Mouse (Mus musculus) gastrocnemius, postnatal 25 days (tissue): ENCODE results near the gene Gm29866. TPM values are rescaled to one million over a fixed set of nuclear protein-coding genes. Genes with fewer than 3 reads are reported as not detected.
"Not testable (repeated sequence)": the region's sequence is repeated elsewhere in the genome, so short reads cannot be mapped to it uniquely, and the experiment has no call there.

ENCODE experiments used
- DNase-seq: peaks from one replicate; pipeline ENCODE4 v3.0.0; 2022
- long read RNA-seq, 2 experiments: library from polyadenylated mRNA; stranded (forward); transcript quantifications; one replicate each; pipeline ENCODE4 v2.0.0; 2021
- total RNA-seq, 2 experiments: library from RNA; stranded (reverse); gene quantifications; 1 replicate in 1 of 2; 2 replicates in 1 of 2; pipeline ENCODE4 v1.2.3; 2021

Gene Gm29866
- not detected for total RNA-seq
- long read RNA-seq, experiment 1, result 0 reads
- long read RNA-seq, experiment 2, result 0 reads

DNA sequence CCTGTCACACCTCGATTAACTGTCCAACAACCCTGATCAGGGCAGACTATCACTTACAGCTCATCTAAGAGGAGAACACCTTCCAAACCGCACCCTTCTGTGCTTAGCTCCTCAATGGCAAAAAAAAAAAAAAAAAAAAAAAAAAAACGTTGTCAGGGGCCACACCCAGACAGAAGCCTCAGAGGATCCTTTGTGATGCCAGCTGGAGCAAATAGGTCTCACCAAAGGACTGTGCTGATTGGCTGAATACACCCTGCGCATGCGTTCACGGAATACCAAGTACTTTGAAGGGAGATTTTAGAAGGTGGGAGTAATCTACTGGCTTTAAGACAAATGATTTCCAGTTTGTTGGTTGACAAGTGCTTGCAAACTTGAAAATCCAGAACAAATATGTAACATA, at the start of gene Gm29866:
Gene Gm29866 (minus strand): TSS at position 101 of the 400 bp plus-strand sequence.
- DNase-seq, result not testable (repeated sequence)

Other genes starting within 250 kb of the Gm29866 start
- gene Gm20909, start 170.9 kb upstream of the Gm29866 start, total RNA-seq, result not detected
- not detected for gene Gm20865, start 247.9 kb upstream of the Gm29866 start, total RNA-seq